Mouse (Mus musculus): ENCODE data around the gene Syap1.
"Not testable (repeated sequence)": the region's sequence is repeated elsewhere in the genome, so short reads cannot be mapped to it uniquely, and the experiment has no call there.

Syap1 gene

GRCm38 (mm10) chrX:162830313-162830712 is 57.9 kb downstream of the Syap1 start:
- not testable (repeated sequence) for DNase-seq (ENCODE audit: low spot score)

GRCm38 (mm10) chrX:162829741-162830140 is 58.5 kb downstream of the Syap1 start:
- DNase-seq (ENCODE audit: low spot score): no peak

- peak; percentile 90 for DNase-seq (ENCODE audit: low spot score)
Measured at GRCm38 (mm10) chrX:162829203-162829708, 59.0 kb downstream of the Syap1 start, which contains the start of gene Txlng. TSS of gene Txlng (minus strand) at chrX:162829454.

- no peak for DNase-seq (ENCODE audit: low spot score)
Measured at GRCm38 (mm10) chrX:162828783-162829182, 59.5 kb downstream of the Syap1 start.

- DNase-seq (ENCODE audit: low spot score): no peak
Measured at GRCm38 (mm10) chrX:162828016-162828415, 60.2 kb downstream of the Syap1 start.

Data from layer of hippocampus, adult 9-10 months (tissue).